Mouse (Mus musculus) kidney, adult 2 months (tissue): Measurements from ENCODE around the gene Ltbp1.

Experiments
- CTCF ChIP-seq: fragments of 200-500 bp; conservative IDR thresholded peaks from 2 replicates; pipeline ENCODE4 v1.5.1; 2011; ENCODE audit warnings: low read depth, mild to moderate bottlenecking, control low read depth, low read length, moderate library complexity, mixed read lengths; ENCODE audit not compliant: insufficient read depth, insufficient read length
- POLR2A ChIP-seq: fragments of 200-500 bp; IDR thresholded peaks from one replicate; pipeline ENCODE4 v1.6.1; 2011; ENCODE audit warnings: low read depth, low read length, control low read depth

GRCm38 (mm10) chr17:75368580-75368979, 363.2 kb downstream of the Ltbp1 start:
- no peak for TF ChIP-seq CTCF
- TF ChIP-seq POLR2A = no peak
